ENCODE assay signal across 35 mouse cellular contexts in the genomic region with DNA sequence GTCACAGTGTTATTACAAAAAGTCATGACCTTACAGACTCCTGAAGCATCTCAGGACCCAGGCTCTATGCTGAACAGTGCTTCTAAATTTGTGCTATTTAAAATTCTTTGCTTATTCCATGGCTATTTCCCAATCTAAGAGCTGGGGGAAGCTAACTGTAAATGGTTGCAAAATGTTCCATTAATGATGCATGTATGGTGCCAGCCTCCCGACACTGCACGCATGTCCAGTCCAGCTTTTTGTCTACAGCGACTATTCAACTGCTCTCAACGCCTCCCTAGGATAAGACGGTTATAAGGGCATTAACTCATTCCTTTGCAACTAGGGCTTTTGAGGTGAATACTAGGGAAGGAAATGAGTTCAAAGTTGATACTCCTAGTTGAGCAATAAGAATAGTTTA. TPM values are rescaled to one million over a fixed set of nuclear protein-coding genes. Genes with fewer than 3 reads are reported as not detected.
"Had no signal": no experiment of that assay in that cellular context is flagged by ENCODE, and none has a peak within 500 bp of the region (broad histone marks: within the 10 kb centered on the region; RNA-seq: fewer than 3 reads in every experiment).

No protein-coding gene starts in this region.

- DNase-seq: heart, postnatal 10 days; heart, postnatal 14 days; heart, postnatal 36 days; heart, postnatal 4 days; kidney, adult 11 months; kidney, adult 18-20 months; kidney, adult 2 months; kidney, adult 8-10 months; kidney, adult 9 months; kidney, postnatal 10 days; kidney, postnatal 14 days; kidney, postnatal 25 days; kidney, postnatal 36 days; kidney, postnatal 4 days; layer of hippocampus, adult 9-11 months; layer of hippocampus, postnatal 36 days had no signal

- H3K27ac ChIP-seq: heart, embryonic 10.5 days; heart, embryonic 13.5 days; heart, embryonic 15.5 days; hindbrain, embryonic 10.5 days; hindbrain, embryonic 12.5 days; hindbrain, embryonic 13.5 days; hindbrain, embryonic 14.5 days; hindbrain, embryonic 15.5 days; hindbrain, postnatal 0 days; intestine, embryonic 15.5 days; kidney, embryonic 15.5 days; kidney, postnatal 0 days; layer of hippocampus, adult 2 months had no signal

- H3K9me3 ChIP-seq: heart, embryonic 10.5 days; heart, embryonic 12.5 days; heart, embryonic 13.5 days; heart, embryonic 15.5 days; hindbrain, embryonic 10.5 days; hindbrain, embryonic 12.5 days; hindbrain, embryonic 13.5 days; hindbrain, embryonic 15.5 days; intestine, embryonic 15.5 days; kidney, embryonic 15.5 days had no signal

- H3K4me2 ChIP-seq: heart, embryonic 11.5 days; heart, embryonic 12.5 days; heart, embryonic 13.5 days; heart, embryonic 15.5 days; hindbrain, embryonic 12.5 days; hindbrain, embryonic 13.5 days; hindbrain, embryonic 14.5 days; hindbrain, embryonic 15.5 days; intestine, embryonic 15.5 days; kidney, embryonic 15.5 days had no signal

- H3K9ac ChIP-seq: heart, embryonic 12.5 days; heart, embryonic 13.5 days; heart, embryonic 15.5 days; hindbrain, embryonic 12.5 days; hindbrain, embryonic 13.5 days; hindbrain, embryonic 14.5 days; hindbrain, embryonic 15.5 days; intestine, embryonic 15.5 days; kidney, embryonic 15.5 days had no signal

- H3K4me3 ChIP-seq: heart, embryonic 10.5 days; heart, embryonic 12.5 days; heart, embryonic 13.5 days; heart, embryonic 15.5 days; hindbrain, embryonic 10.5 days; hindbrain, embryonic 12.5 days; hindbrain, embryonic 13.5 days; hindbrain, embryonic 15.5 days; intestine, embryonic 15.5 days; kidney, embryonic 15.5 days; layer of hippocampus, adult 2 months had no signal

- ATAC-seq: hindbrain, embryonic 16.5 days; hindbrain, postnatal 0 days; inflammation-experienced regulatory T-cells, adult 6 months; intestine, embryonic 15.5 days; intestine, embryonic 16.5 days; intestine, postnatal 0 days had no signal

- H3K36me3 ChIP-seq: heart, embryonic 10.5 days; heart, embryonic 12.5 days; heart, embryonic 13.5 days; heart, embryonic 15.5 days; hindbrain, embryonic 10.5 days; hindbrain, embryonic 12.5 days; hindbrain, embryonic 13.5 days; hindbrain, embryonic 15.5 days; intestine, embryonic 15.5 days; kidney, embryonic 15.5 days had no signal

RNA-seq across cellular contexts. Expression of a gene that starts 2.4 kb away (rescaled TPM):
- polyA plus RNA-seq: hindbrain, embryonic 14.5 days had no signal
